Mouse (Mus musculus) lung, postnatal 0 days (tissue): ENCODE measurements around the gene Cpne5.

Source experiments
- CTCF ChIP-seq: IDR thresholded peaks from 2 replicates; pipeline ENCODE4 v1.5.1; 2016; ENCODE audit warnings: antibody characterized with exemption, mild to moderate bottlenecking
- EP300 ChIP-seq: IDR thresholded peaks from 2 replicates; pipeline ENCODE4 v1.6.1; 2016; ENCODE audit warnings: antibody characterized with exemption, mild to moderate bottlenecking, control low read depth

GRCm38 (mm10) chr17:29158899-29159298 is 79.1 kb downstream of the Cpne5 start:
- TF ChIP-seq CTCF: no peak
- no peak for TF ChIP-seq EP300
